Mouse (Mus musculus) neutrophil, adult 59 days (primary cell): ENCODE data around the gene Fhl4. TPM values are rescaled to one million over a fixed set of nuclear protein-coding genes. Genes with fewer than 3 reads are reported as not detected.

Source experiments
- total RNA-seq, 2 experiments: library from RNA; stranded (reverse); gene quantifications; 1 replicate in 1 of 2; 2 replicates in 1 of 2; pipeline ENCODE4 v1.2.4; 2023

Gene Fhl4
- under 1 TPM; 0.13 to 0.18 TPM for total RNA-seq

DNA sequence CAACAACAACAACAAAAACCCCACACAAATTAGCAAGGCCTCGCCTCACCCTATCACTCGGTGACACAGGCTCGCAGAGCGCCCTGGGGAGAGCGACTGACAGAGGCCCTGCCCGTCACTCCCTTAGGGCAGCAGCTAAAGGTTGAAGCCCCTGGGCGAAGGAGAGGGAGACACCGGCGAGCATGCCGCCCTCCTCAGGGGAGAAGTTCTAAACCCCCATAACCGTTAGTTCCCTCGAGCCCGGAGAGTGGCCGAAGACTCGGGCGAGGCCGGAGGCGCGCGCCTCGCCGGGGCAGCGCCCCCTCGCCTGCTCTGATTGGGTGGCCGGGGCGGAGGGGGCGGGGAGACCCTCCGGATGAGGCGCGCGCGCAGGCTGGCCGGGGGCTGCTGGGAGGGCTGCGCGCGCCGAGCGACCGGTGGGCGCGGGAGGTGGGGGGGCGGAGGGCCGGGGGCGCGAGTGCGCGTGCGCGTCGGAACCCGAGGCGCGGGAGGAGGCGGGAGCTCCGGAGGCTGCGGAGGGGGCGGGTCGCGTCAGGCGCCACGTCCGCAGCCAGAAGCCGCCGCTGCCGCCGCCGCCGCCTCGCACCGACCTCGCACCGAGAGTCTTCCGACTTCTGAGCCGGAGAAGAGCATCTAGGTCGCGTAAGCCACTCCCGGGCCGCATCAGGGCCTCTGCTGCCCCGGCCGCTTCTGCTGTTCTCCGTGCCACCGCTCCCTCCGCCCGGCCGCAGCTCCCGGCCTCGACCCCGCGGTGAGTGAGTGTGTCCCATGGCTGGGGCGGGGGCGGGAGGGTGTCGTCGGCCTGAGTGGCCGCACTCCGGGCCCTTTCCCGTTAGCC lies at the start of gene Fhl4, which contains the start of gene Tmem263:
TSS of gene Fhl4 (minus strand) at position 249 of the 838 bp plus-strand sequence.
TSS of gene Tmem263 (plus strand) at position 381 of the 838 bp plus-strand sequence.

DNA sequence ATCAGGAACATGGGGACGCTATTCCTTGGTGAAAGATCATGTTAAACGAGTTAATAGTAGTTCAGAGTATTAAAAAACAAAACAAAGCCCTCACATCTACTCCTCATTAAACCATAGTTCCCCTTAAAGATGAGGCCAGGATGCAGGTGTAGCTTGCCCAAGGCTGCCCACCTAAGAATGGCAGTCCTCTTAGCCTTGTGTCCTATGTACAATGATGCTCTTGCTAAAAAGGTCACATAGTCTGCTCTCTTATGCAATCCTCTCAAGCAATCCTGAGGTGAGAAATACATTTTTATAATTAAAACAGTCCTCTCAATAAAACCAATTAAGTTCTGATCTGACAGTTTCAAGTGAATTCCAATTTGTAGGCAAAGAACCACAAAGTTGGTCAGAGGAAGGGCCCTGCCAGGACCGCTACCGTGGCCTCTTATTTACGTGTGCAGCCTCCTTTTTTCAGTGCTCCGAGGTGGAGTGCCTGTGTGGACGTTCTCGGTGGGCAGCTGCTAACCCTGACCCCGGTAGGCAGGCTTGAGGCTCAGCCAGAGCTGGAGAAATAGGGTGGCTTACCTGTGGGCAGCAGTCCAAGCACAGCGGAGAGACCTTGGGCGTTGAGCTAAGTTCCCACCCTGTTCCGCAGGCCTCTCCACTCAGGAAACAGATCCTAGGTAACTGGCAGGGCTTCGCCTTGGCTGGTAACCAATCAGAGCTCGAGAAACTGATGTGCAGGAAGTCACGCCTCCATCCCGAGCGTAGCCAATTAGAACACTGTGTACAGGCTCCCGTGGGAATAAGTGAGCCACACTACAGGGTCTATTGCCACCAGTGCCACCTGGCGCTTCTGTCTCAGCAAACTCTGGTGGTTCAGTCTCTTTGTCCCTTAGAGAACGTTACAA lies 25.3 kb upstream of the Fhl4 start, which contains the start of gene Mterf2:
TSS of gene Mterf2 (minus strand) at position 633 of the 893 bp plus-strand sequence.

Other genes with a start within 250 kb of the Fhl4 start
- gene Ric8b, start 184.9 kb downstream of the Fhl4 start, total RNA-seq, result 10 to 100 TPM; 16.4 to 19.8 TPM
- 1 to 10 TPM; 5.2 to 6.1 TPM for gene Tmem263, start 132 bp upstream of the Fhl4 start, total RNA-seq
- gene Mterf2, start 25.5 kb upstream of the Fhl4 start, total RNA-seq, result 1 to 10 TPM; 2.3 to 2.5 TPM
- 10 to 100 TPM; 19.1 to 24.0 TPM for gene Cry1, start 82.6 kb upstream of the Fhl4 start, total RNA-seq